Mouse (Mus musculus) retina, embryonic 14.5 days (tissue): ENCODE data around the gene Cmtr1.
"Not testable (repeated sequence)": the region's sequence is repeated elsewhere in the genome, so short reads cannot be mapped to it uniquely, and the experiment has no call there.

Source experiments
- DNase-seq: peaks from one replicate; pipeline ENCODE4 v3.0.0-alpha.2; 2015; ENCODE audit warnings: low spot score

Cmtr1 gene

DNA sequence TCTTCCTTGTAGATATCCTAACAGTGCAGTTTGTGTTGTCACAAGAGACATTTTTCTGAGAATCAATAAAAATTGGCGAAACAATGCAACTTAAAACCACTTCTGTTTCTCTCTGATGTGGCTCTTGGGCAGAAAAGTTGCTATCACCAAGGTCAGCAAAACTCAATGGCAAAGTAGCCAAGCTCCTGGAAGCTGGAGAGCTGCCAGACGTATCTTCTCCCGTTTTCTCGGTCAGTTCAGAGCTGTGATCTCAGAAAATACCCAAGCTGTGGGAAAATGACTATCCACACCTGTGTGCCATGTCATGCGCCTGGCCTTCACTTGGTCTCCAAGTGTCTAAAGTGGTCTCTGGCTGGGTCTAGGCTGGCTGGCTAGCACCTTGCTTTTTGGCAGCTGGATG is 45.5 kb downstream of the Cmtr1 start:
- DNase-seq = no peak

GRCm38 (mm10) chr17:29706981-29707545 is 46.7 kb downstream of the Cmtr1 start:
- DNase-seq = no peak

GRCm38 (mm10) chr17:29708783-29709182 is 48.4 kb downstream of the Cmtr1 start:
- DNase-seq = no peak

DNA sequence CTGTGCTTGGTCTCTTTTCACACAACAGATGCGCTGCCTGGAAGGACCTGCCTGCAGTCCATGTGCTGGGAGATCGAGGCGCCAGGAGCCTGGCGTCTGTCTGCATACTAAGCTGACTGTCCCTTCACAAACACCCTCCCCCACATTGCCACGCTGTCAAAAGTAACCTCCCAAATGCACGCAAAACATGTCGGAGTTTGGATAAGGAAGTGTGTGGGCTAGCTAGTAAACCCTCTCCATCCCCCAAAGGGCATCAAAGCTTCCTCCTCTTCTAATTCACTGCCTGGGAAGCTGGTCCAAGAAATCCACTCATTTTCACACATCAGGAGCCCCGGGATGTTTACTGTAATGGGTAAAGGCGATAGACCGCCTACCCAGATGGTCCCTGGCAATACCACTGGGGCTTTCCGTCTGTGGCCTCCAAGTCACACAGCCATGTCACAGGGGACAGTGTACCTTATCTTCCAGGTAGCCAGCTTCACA is 50.2 kb downstream of the Cmtr1 start:
- no peak for DNase-seq

GRCm38 (mm10) chr17:29711076-29711744 is 50.8 kb downstream of the Cmtr1 start:
- no peak for DNase-seq

- no peak for DNase-seq
These were observed 51.5 kb downstream of the Cmtr1 start for GRCm38 (mm10) chr17:29711745-29712431.

DNA sequence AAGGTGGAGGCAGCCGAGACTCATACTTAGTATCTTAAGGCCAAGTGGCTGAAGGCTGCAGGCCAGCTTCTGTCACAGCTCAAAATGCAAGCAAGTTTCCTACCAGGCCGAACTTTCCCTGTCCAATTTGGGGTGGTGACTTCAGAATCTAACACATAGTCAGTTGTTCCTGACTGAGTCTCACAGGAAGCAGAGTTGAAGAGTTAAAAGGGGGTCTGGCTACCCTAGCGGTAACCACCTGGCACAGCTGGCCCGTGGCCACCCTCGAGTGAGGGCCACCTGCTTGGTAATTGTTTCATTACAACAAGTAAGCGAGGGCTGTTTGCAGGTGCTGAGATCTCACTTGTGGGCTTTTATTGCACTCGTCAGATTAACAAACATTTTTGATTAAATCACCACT is 52.2 kb downstream of the Cmtr1 start:
- DNase-seq = no peak

DNA sequence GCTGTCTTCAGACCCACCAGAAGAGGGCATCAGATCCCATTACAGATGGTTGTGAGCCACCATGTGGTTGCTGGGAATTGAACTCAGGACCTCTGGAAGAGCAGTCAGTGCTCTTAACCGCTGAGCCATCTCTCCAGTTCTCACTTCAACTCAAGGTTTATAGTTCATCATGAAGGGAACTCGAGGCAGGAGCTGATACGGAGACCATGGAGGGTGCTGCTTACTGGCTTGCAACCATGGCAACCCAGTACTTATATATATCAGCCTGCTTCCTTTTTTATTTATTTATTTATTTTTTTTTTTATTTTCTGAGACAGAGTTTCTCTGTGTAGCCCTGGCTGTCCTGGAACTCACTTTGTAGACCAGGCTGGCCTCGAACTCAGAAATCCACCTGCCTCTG is 53.3 kb downstream of the Cmtr1 start:
- DNase-seq = not testable (repeated sequence)

DNA sequence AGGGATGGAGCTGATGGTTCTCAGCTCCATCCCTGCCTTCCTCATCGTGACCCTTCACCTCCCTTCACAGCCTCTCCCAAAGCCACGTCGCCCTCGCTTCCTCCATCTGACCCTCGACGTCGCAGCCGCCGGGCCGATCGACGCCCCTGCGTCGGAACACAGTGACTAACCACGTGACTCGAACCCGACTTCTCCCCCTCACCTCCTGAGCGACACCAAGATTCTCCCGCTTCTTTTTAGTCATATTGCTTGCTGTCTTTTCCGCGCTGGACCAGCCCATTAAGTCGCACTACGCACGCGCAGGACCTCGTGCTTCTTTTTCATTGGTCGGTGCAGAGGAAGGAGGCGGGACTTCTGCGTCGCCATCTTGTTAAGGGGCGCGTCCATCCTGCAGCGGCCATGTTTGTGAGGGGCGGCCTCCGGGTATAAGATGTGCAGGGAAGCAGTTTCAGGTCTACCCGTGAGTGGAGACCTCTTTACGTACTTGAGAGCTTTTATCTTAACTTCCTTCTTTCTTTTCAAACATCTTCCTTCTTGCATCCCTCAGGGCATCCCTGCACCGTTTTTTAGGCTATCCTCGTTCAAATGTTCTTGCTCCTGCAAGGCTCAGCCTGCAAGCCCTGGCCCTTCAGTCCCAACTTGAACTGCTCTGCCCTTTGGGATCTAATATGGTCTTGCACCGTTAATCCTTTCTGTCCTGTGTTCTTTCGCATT is 56.5 kb downstream of the Cmtr1 start, which contains the start of gene Ccdc167:
Ccdc167 (minus strand) TSS at position 313 of the 714 bp plus-strand sequence.
- peak; percentile 99 for DNase-seq

GRCm38 (mm10) chr17:29718660-29719059 is 58.3 kb downstream of the Cmtr1 start:
- no peak for DNase-seq

GRCm38 (mm10) chr17:29719628-29720575 is 59.5 kb downstream of the Cmtr1 start:
- no peak for DNase-seq

GRCm38 (mm10) chr17:29720755-29721365 is 60.5 kb downstream of the Cmtr1 start:
- DNase-seq = no peak

- no peak for DNase-seq
These were observed 64.2 kb downstream of the Cmtr1 start for GRCm38 (mm10) chr17:29724610-29725009.

DNA sequence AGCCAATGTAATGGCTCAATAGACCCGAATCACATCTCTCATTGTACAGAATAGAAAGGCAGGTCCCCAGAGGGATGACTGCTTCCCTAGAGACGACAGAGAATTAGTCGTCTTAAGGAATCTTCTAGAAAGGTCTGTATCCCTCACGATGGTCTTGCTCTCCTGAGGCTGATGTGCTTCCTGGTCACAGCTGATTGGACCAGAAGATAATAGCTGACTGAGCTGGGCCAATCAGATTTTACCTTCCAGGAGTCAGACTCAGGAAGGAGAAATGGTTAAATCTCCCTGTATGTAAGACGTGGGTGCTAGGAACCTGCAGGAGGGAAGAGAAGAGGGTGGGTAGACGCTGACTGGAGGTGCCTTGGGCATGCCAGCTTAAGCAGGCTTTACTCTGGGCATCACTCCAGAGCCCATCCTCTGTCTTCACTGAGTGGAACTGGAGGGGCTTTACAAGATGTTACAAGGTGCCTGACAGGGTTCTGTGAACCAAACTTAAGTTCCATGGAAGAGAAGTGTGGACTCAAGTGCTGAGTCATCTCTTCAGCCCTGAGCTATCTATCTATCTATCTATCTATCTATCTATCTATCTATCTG is 64.7 kb downstream of the Cmtr1 start:
- no peak for DNase-seq

DNA sequence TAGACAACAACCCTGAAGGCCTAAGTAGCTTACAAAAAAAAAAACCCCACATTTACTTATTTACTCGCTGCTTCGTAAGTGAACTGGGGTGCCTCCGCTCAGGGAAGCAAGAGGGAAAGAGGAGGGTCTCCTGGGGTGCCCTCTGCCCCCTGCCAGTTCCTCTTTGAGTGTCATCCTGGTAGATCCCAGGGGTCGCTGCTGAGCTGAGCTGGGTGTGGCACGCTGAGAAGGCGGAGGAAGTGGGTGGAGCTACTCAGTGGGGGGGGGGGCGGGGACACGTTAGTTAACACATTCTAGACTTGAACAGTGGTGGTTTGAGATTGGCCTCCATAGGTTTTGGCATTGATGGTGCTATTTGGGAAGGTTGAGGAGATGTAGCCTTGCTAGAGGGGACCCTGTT is 67.7 kb downstream of the Cmtr1 start:
- no peak for DNase-seq

DNA sequence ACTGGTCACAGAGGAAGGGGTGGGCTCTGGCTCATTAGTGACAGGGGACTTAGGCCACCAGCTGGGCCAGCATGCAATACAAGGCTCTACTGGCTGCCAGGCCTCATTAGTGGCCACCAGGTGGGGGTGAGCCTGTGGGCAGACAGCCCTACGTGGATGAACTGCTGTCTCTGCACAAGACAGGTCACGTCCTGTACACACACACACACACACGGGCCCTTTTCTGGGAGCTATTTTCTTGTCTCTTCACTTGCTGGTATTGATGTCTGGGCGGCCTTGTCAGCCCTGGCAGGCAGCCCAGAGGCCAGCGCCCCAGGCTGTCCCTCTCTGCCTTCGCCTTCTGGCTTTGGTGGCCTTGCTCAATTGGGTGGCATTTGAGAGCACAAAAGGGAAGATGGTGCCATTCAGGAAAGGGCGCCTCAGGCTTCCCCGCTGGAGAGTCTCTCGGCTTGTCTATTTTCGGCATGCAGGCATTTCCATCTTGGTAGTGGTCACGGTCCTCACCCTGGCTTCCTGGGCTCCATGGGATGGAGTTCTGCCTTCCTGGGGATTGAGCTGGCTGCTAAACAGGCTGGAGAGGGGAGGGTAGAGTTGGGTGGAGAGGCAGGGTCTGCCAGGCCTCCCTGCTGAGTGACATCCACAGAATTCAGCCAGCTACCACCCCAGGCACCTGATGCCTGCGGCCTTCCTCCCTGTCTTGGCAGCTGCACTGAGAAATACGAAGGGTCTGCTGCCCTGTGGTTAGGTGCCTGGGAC is 70.3 kb downstream of the Cmtr1 start:
- peak; percentile 76 for DNase-seq

DNA sequence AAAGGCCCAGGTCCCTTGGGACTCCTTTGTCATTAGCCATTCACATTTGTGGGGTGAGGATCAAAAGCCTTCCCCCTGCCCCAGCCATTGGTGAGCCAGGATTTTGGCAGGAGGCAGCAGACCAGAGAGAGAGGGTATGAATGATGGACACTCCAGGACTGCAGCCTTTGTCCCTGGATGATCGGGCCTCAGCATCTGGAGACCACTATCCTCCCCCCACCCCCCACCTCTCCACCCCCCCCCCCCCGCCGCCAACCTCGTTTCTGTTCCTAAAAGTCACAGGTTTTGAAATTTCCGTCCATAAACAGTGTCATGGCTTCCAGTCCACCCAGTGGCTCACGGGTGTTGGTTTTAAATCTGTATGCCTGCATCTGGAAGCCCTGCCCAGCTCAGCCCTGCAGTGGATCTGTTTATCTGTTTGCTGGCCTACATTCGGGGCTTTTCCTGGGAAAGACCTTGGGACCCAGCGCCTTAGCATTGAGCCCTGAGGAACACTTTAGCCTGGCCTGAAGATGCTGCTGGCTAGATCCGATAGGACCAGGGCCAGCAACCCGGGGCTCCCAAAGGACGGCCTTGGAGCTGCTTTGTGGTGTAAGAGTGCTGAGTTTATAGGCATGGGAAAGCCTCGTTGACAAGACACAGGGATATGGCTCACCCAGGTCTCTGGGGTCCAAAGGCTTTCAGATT is 71.0 kb downstream of the Cmtr1 start:
- peak; percentile 25 for DNase-seq

DNA sequence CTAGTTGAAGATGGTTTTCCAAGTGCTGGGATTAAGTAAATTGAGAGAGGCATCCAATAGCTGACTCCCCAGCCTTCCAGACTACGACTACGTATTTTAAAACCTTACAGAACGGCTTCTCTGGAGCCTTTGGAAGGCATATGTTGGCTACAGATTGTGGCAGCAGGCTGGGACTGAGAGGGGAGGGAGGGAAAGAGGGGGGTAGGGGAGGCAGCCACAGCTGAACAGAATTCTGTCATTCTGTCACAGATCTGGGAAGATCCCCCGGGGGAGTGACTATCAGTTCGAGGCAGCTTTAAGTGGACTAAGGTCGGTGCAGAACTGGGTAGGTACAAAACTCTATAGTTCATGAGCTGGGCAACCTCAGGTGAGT is 71.5 kb downstream of the Cmtr1 start:
- DNase-seq = peak; percentile 33

GRCm38 (mm10) chr17:29732522-29732921 is 72.1 kb downstream of the Cmtr1 start:
- no peak for DNase-seq
